Mouse (Mus musculus) gastrocnemius, adult 18-20 months (tissue): ENCODE measurements around the gene C2cd5. TPM values are rescaled to one million over a fixed set of nuclear protein-coding genes. Genes with fewer than 3 reads are reported as not detected.

Source experiments
- DNase-seq: peaks from one replicate; pipeline ENCODE4 v3.0.0; 2021; ENCODE audit warnings: low spot score
- total RNA-seq, 2 experiments: library from RNA; stranded (reverse); gene quantifications; 2 replicates each; pipeline ENCODE4 v1.2.3; 2021

Gene C2cd5
- total RNA-seq, 2 experiments from 2014 or later: 6.1 to 6.8 TPM

DNA sequence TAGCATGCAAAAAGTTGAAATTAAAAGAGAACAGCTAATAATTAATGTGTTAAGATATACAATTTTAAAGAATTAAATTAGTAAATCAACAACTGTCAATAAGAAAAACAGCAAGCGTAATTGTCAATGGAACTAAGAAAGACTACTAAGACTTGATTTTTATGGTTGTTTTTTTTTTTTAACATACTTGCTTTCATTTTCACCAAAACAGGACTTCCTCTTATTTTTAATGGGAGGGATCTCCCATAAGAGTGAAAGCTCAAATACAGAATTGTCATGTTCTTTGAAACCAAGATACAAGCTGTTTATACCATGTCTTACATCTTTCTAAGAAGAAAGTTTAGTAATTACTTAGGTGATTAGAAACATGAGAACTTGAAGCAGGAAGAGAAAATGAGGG is 26.0 kb downstream of the C2cd5 start:
- DNase-seq: no peak

DNA sequence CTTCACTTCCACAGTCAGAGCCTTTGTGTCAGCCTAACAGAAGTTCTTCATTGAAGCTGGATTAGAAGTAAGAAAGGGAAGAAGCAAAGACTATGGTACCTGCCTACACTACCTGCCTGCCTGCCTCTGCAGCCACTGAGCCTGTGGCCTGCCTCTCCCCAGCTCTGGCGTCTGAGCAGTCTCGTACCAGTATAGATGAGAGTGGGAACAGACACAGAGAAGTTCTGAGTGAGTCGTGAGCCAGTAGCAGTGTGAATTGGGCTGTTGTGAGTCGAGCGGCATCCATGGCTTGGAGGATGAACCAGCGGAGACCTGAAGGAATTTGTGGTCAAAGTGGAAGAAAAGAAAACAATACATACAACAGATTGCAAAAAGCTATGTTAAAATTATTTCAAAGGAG is 26.5 kb downstream of the C2cd5 start:
- no peak for DNase-seq

DNA sequence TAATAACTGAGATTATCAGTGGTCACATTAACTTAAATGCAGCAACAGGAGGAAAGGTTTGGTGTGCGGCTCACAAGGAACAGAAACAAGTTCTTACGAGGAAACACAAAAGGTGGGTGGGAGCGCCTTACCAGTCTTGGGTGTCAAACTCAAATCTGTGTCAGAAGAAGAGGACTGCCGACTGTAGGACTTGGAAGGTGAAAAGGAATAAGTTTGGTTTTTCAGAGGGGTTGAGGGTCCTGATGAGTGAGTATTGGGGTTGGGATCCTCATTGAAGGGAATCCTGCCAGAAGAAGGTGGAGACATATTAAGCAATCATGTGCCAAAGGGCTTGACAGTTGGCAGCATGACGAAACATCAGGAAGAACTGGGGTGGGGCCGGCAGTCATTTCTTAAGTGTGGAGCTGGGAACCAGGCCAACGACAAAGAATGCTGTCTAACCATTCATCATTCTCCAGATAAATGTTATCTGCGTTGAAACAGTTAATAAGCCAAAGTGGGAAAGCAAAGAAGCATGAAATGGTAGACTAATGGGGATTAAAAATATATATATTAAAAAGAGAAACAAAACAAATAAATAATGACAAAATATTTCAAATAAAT is 27.4 kb downstream of the C2cd5 start:
- DNase-seq: no peak

DNA sequence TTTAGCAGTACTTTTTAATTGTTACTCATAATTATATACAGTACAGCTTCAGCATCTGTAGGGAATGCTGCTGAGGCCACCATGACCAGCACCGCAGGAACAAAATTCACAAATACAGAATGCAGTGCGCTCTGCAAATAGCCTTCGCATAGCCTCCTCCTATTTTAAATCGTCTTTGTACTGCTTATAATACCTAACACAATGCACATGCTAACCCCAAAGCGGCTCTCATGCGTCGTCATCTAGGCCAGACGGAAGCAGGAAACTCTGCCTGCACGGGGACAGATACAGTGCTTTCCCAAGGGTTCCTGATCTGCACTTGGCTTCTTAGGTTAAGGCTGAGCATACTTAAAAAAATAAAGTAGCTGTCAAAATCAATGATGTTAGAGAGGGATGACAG is 29.2 kb downstream of the C2cd5 start:
- DNase-seq: no peak

DNA sequence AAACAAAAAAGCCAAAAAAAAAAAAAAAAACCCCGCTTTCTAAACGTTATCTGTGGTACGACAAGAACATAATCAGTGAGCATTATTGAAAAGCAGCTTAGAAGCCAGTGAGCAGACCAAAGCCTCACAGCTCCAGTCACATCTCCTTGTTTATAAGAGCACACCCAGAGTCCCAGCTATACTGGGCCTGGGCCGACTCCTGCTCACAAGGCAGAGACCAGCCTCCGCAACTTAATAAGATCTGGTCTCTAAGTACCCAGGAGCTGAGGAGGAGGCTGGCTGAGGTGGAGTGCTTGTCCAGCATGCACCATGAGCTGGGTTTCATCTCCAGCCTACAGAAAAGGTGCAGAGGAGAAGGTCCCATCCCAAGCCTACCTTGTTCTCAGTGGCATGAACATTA is 29.9 kb downstream of the C2cd5 start:
- DNase-seq: no peak

DNA sequence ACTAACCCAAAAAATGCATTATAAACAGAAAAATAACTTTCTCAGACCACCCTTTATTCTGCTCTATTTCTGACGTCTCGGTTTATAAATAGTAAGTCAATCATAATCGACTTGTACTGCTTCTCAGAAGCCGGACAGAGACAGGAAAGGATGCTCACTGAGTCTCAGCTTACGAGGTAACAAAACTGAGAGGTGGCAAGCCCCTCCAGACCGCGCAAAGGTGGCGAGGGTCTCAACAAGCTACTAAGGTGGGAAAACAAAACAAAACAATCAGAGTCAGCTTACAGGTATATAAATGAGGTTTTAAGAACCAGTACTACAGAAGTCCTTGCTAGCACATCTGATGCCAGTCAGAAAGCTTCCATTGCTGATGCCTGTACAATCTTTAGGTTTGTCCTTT is 30.3 kb downstream of the C2cd5 start:
- DNase-seq: no peak

DNA sequence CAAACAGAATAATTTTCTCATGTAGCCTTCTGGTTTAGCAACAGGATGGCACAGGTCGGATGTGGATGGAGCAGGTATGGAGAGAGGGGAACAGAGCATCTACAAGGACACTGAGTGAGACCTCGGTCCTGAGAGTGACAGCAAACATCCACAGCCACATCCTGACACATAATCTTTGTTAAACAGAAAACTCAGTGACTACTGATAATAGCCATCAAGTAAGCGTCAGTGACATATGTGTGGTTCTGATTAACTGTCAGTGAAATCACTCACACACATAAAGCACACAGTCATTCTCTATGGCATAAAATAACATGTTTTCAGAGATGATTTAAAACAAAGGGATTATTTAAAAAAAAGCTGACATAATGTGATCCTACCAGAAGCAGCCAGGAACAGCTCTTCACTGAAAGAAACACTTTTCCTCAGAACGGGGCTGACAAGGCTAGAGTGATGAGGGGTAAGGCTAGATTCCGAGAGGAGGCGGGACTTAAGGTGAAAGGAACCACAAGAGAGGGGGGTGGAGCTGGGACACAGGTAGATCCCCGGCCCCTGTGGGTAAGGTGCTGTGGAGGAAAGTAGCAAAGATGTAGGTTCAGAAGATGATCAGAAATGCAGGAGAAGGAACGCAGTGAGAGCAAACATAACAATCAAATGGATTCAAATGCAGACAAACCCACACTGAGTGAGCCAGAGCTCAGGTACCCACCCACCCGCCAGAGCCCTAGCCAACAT is 31.6 kb downstream of the C2cd5 start:
- DNase-seq: no peak

DNA sequence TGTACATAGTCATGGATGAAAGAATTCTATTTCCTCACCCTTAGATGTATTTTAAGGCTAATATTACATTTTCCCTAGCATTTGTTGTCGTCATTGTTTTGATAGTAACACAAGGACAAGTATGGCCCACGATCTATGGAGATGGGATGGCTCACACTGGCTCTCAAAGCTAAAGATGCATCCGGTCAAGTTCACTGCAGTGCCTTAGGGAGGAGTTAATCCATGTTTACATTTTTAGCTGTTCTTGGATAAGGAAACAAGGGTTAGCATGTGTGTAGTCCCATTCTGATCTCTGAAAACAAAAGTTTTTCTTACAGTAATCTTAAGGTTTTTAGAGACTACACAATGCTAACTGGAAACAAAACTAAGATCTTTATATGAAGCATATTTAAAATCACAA is 32.3 kb downstream of the C2cd5 start:
- DNase-seq: no peak

DNA sequence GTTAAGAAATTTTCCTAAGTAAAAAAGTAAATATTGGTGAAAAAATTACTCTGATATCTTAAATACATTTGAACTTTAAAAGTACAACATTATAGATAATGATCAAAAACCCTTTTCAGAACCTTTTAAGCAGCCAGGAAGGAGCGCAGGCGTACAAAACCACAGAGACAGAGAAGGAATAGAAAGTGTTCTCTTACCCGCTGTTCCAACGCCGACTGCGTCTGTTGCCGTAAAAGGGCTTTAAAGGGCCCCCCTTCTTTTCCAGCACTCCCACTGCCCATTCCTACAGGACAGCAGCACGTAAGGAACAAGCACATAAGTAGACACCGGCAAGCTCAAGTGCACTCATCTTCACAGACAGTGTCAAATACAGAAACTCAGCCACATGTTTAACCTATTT is 33.1 kb downstream of the C2cd5 start:
- DNase-seq: no peak

DNA sequence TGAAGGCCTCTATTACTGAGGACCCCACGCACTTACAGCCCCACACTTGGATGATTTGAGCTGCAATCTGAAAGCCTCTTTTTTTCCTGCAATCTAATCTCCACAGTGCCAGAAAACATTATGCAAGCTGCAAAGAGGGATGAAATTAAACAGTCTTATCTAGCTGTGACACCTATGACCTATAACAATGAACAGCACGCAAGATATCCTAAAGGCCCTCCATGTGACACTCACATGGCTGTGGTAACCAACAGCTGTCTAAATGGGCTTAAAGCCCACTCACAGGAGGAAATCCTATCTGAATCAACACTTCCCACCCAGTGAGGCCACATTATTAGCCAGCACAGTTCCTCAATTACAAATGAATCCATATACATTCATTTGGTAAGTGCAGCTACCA is 35.9 kb downstream of the C2cd5 start:
- no peak for DNase-seq

DNA sequence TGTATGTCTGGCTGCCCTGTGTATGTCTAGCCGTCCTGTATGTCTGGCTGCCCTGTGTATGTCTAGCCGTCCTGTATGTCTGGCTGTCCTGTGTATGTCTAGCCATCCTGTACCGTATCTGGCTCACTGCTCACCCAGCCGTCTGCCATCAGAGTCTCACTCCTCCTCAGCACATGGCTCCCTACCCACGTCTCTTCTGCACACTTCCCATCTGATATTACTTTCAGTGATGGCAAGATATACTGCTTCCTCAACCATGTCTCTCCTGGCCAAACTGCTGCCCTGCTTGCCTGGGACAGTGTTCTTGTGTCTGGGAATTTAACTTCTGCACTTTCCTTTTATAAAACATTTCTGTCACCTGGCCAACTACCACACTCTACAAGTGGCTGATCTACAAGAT is 42.3 kb downstream of the C2cd5 start:
- DNase-seq: no peak

DNA sequence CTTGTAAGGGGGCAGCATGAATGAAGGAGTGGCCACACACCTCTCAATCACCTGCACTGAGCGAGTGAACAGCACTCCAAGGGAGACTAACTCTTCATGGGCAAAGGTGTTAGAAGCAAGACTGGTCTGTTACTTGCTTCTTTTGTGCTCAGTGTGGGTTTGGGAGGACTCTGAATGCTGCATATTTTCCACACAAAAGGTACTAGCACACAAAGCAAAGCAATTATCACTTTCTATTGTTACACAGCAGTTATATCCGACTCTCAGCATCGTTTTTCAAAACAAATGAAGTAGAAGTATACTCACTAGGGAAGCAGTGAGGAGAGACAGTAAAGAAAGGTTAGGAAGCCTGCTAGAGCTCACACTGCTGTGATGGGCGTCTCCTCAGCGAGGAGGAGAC is 48.4 kb downstream of the C2cd5 start:
- no peak for DNase-seq

DNA sequence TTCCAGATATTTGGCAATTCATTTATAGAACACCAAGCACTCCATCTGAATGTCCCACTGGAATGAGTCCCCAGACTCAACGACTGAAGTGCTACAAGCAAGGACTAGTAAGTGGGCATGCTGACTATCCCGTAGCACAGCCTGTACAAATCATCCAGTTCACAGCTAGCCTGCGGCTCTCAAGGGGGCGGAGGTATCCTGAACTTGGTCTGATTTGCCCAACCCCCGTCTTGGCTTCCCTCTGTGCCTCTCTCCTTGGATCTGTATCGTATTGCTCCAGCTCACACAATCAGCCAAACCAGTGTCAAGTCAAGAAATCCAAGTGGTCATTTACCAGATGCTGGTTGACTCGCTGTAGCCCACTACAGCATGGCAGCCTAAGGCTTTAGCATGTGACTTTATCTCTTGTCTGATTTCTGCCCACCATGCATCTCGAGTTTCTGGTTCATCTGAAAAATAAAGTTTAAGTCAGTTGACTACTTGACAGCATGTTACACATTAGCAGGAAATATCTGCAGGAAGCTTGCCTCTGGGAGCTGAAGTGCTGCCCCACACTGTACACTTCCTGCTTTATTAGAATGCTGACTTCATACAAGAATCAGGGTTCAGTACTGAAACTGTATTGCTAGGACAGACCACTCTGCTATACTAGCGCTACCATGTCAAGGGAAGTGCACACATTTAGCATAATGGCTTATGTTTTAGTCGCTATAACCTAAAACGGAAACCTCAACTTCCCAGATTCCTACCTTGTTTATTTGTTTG is 50.0 kb downstream of the C2cd5 start:
- no peak for DNase-seq

DNA sequence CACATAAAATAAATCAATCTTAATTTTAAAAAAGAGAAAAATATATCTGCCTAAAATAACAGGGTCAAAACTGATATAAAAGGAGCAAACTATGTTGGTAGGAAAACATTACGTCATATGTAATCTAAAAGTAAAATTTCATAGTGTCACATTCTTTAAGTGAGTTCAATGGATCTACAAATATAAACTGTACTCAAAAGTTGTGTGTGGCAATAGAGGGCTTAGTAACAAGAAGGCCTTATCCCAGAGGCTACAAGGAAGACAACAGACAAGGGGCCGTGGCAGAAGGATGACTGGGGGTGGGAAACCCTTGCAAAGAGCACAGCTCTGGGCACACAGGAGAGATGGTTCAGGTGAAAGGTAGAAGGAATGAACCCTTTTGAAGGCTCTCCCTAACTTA is 50.8 kb downstream of the C2cd5 start:
- DNase-seq: no peak

DNA sequence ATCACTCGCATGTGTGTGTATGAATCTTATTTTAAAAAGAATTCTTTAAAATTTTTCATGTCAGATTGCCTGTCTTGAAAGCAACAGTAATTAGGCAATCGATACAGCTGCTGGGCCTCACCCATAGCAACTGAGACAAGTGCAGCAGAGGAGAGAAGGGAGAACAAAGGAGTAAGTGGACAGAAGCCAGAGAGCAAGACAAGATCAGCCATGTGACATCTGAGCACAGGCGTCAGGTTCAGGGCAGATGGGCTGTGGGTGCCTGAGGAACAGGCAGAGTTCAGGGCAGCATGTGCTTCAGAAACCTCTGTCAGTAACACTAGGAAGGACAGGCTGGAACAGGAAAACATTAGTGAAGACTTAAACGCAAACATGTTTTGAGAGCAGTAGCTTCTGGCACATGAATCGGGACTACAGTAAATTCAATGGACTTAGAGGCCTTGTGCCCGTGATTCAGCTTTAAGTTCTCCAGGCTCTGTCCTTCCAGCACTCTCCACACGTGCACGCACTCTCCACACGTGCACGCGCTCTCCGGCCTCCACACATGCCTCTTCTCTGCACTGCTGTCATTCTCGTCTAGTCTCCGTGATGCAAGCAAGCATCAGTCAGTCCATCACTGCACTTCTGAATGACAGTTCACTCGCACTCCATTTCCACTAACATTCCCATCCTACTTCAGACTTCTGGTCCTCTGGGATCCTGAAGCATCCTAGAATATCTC is 52.2 kb downstream of the C2cd5 start:
- no peak for DNase-seq

DNA sequence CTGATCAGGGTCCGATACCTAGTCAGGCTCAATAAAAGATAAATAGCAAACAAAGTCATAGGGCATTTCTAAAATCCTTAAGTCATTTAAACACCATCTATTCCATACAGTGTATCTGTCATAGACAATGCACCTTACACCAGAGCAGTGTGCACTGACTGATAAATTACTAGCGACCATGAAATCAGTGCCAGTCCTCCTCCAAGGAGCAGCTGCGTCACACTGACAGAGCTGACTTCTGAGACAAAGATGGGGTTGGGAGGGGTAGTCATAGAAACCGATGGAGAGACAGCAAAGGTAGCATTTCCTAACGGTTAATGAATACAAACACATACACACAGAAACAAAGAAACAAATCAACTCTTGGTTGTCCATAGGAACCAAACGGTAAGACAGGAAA is 58.4 kb downstream of the C2cd5 start:
- no peak for DNase-seq

DNA sequence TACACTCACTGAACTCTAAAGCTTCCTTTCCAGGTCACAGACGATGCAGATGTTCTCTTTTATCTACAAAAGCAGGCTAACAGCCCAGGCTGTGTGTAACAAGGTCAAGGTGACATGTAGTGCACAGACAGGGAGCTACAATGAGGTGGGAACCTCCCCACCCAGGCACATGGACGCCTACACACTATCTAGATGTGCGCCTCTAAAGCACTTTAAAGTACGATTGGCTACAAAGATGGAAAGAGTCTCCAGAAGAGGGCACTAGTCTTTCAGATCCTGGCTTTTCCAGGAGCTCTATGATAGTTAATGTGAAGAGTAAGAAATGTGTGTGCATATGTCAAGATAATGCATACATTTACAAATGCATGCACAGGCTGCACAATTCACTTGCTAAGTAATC is 64.7 kb downstream of the C2cd5 start:
- no peak for DNase-seq

DNA sequence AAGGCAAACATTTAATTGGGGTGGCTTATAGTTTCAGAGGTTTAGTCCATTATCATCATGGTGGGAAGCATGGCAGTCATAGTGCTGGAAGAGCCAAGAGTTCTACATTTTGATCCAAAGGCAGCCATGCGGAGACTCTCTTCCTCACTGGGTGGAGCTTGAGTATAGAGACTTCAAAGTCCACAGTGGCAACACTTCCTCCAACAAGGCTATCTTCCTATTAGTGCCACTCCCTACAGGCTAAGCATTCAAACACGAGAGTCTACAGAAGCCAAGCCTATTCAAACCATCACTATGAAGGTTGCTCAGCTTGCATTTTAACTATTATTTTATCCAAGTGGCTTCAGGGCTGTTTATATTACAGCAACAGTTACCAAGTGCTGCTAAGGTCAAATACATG is 65.4 kb downstream of the C2cd5 start:
- DNase-seq: no peak

DNA sequence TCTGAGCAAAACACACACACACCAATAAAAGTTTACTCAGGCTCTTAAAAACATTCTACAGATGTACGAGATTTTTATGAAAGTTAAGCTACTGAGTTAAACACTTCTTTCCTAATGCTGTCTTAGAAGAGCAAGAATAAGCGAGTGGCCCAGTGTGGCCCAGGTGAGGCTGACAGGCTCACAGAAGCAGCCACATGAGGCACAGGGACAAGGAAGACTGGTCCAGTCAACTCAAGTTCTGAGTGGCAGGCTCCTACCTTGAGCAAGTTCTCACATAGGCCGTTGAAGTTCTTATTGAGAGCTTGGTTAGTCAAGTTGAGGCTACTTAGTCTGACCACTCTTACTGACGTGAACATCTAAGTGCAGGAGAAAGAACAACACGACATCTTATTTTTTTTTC is 69.4 kb downstream of the C2cd5 start:
- DNase-seq: no peak

DNA sequence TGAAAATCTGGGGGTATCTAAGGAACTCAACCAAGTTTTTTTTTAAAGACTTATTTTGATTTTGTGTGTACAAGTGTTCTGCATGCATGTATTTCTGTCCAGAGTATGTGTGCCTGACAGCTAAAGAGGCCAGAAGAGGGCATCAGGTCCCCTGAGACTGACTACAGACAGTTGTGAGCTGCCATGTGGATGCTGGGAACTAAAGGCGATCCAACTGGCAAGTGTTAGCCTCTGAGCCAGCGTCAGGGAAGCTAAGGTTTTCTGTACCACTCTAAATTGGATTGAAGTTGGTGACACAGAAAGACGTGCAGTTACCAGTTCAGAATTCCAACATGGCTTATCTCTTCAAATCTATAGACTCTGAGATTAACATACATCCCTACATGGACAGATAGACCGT is 72.0 kb downstream of the C2cd5 start:
- DNase-seq: no peak

DNA sequence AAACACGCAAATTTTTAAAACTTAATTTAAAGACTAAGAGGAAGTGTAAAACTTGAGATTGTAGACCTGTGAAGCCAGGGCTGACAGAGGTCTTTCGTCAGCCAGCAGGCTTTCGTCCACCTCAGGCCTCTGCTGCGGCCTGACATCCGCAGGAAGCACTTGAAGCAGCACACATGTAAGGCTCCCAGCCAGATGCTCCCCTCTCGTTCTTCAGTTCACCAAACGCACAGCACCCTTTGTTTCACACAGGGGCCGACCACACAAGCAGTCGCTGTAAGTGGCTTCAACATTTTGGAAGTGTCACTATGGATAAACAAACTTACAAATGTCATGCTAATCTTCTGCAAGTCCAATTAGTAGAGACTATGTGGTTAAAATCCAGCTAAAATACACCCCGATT is 72.5 kb downstream of the C2cd5 start:
- DNase-seq: no peak

DNA sequence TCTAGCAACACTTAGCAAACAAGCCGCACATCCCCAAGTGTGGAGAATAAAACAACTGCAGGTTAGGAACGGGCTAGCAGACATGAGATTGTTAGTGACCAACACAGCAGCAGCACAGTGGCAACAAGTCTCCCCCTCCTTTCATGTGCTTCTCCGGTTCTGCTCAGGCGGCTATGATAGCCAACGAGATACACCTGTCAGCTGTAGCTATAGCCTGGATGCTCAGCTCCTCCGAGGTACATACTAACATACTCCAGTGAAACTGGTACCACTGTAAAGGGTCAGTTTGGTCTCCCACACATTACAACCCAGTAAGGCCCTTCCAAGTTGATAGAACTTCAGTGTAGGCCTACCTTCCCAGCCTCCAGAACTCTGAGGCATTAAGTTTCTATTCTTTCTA is 76.2 kb downstream of the C2cd5 start:
- DNase-seq: no peak
